8 mouse cellular contexts compared by ENCODE assay signal in the genomic region with DNA sequence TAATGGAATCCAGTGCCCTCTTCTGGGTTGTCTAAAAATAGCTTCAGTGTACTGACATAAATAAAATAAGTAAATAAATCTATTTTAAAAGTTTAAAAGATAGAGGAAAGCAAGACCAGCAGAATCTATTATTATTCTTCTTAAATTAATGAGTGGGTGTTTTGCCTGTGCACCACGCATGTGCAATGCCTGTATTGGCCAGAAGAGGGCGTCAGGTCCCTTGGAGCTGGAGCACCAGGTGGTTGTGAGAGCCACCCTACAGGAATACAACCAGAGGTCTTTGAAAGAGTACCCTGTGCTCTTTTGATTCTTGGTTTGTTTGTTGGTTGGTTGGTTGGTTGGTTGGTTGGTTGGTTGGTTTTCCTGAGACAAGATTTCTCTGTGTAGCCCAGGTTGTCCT. TPM values are rescaled to one million over a fixed set of nuclear protein-coding genes. Genes with fewer than 3 reads are reported as not detected.
A peak's percentile ranks its signal among the peaks of the same experiment; 100 is the strongest.
DNase-seq lines count a peak whose midpoint lies in the region; ATAC-seq lines count a peak whose summit lies in the region.

No protein-coding gene starts in this region.

- no peak overlapping the region for H3K4me2 ChIP-seq in hindbrain, embryonic 16.5 days (ENCODE audit: low read length)

- ATAC-seq in hindbrain, embryonic 16.5 days, result no peak

- 30% methylated on average over 2 of the region's 2 CpGs for WGBS in hindbrain, embryonic 10.5 days
- 30% methylated on average over 2 of the region's 2 CpGs for WGBS in hindbrain, embryonic 16.5 days

- H3K27me3 ChIP-seq in hindbrain, embryonic 10.5 days (ENCODE audit: insufficient read depth, poor library complexity, severe bottlenecking), result no peaks in the 10 kb centered on the region
- no peaks in the 10 kb centered on the region for H3K27me3 ChIP-seq in hindbrain, embryonic 16.5 days (replicated peaks; ENCODE audit: control insufficient read depth, insufficient read depth, low read length)

- peaks cover 11% of the 10 kb centered on the region for H3K9me3 ChIP-seq in hindbrain, embryonic 10.5 days
- 0 out of 2 replicates have a peak, but pooled peaks cover 2% of the 10 kb centered on the region for H3K9me3 ChIP-seq in hindbrain, embryonic 16.5 days (ENCODE audit: control insufficient read depth, low read length)

- H3K27ac ChIP-seq in hindbrain, embryonic 10.5 days, result no peak overlapping the region
- H3K27ac ChIP-seq in hindbrain, embryonic 16.5 days (ENCODE audit: low read depth, low read length), result no peak overlapping the region

- DNase-seq in hindbrain, embryonic 10.5 days (ENCODE audit: low spot score), result peak; percentile 29
- peak; percentile 63 for DNase-seq in A20 (ENCODE audit: low read depth, low spot score)
- DNase-seq in T-cell, adult 2 months (ENCODE audit: low spot score), result peak; percentile 42
- DNase-seq in lung, postnatal 36 days, result peak; percentile 65
- DNase-seq in urinary bladder, postnatal 36 days (ENCODE audit: low spot score in 2 of 2), result no peak
- DNase-seq in layer of hippocampus, adult 11-12 months (ENCODE audit: low spot score), result no peak
- no peak for DNase-seq in cerebellum, adult 9-10 months

- H3K4me1 ChIP-seq in hindbrain, embryonic 10.5 days (replicated peaks), result no peaks in the 10 kb centered on the region
- H3K4me1 ChIP-seq in hindbrain, embryonic 16.5 days (ENCODE audit: control insufficient read depth, insufficient read depth, low read depth, low read length), result no peaks in the 10 kb centered on the region

- H3K9ac ChIP-seq in hindbrain, embryonic 16.5 days (ENCODE audit: low read depth, low read length), result no peak overlapping the region

- H3K36me3 ChIP-seq in hindbrain, embryonic 10.5 days, result peaks cover 85% of the 10 kb centered on the region
- peaks cover 31% of the 10 kb centered on the region for H3K36me3 ChIP-seq in hindbrain, embryonic 16.5 days (ENCODE audit: control insufficient read depth, insufficient read depth, low read length)

- no peak overlapping the region for H3K4me3 ChIP-seq in hindbrain, embryonic 10.5 days
- H3K4me3 ChIP-seq in hindbrain, embryonic 16.5 days (ENCODE audit: low read length), result no peak overlapping the region

RNA-seq across cellular contexts. Expression of gene Gpr4, which starts 14.4 kb away (rescaled TPM):
- 1.8 and 2.9 TPM in 2 replicates for polyA plus RNA-seq in hindbrain, embryonic 10.5 days (2016; fragmentation: Nextera tagmentation; extraction: Ambion mirVana)
- polyA plus RNA-seq in hindbrain, embryonic 16.5 days (2015; fragmentation: Nextera tagmentation; extraction: Ambion mirVana), result 3.1 and 4.4 TPM in 2 replicates

RNA-seq across cellular contexts. Expression of gene Eml2, which starts 21.8 kb away (rescaled TPM):
- 2.8 and 4.9 TPM in 2 replicates for polyA plus RNA-seq in hindbrain, embryonic 10.5 days (2016; fragmentation: Nextera tagmentation; extraction: Ambion mirVana)
- polyA plus RNA-seq in hindbrain, embryonic 16.5 days (2015; fragmentation: Nextera tagmentation; extraction: Ambion mirVana), result 9.4 and 12.3 TPM in 2 replicates

RNA-seq across cellular contexts. Expression of gene Opa3, which starts 30.1 kb away (rescaled TPM):
- 47.8 and 51.1 TPM in 2 replicates for polyA plus RNA-seq in hindbrain, embryonic 10.5 days (2016; fragmentation: Nextera tagmentation; extraction: Ambion mirVana)
- polyA plus RNA-seq in hindbrain, embryonic 16.5 days (2015; fragmentation: Nextera tagmentation; extraction: Ambion mirVana), result 39.9 and 41.5 TPM in 2 replicates

RNA-seq across cellular contexts. Expression of gene Gipr, which starts 32.1 kb away (rescaled TPM):
- polyA plus RNA-seq in hindbrain, embryonic 10.5 days (2016; fragmentation: Nextera tagmentation; extraction: Ambion mirVana), result 0.95 and 1.3 TPM in 2 replicates
- polyA plus RNA-seq in hindbrain, embryonic 16.5 days (2015; fragmentation: Nextera tagmentation; extraction: Ambion mirVana), result 2.0 and 2.9 TPM in 2 replicates

RNA-seq across cellular contexts. Expression of gene Snrpd2, which starts 48.5 kb away (rescaled TPM):
- 184 TPM in 2 replicates for polyA plus RNA-seq in hindbrain, embryonic 10.5 days (2016; fragmentation: Nextera tagmentation; extraction: Ambion mirVana)
- 107 and 110 TPM in 2 replicates for polyA plus RNA-seq in hindbrain, embryonic 16.5 days (2015; fragmentation: Nextera tagmentation; extraction: Ambion mirVana)

Comparison
In these comparisons a context has a peak if more than half of its experiments do, and no peak if none do; other contexts are left out.
1. DNase-seq: peak in hindbrain, embryonic 10.5 days (single experiment), A20 (single experiment), T-cell, adult 2 months (single experiment) and lung, postnatal 36 days (single experiment); none in urinary bladder, postnatal 36 days (0 of 2), layer of hippocampus, adult 11-12 months (single experiment) and cerebellum, adult 9-10 months (single experiment).